Mouse (Mus musculus): ENCODE measurements around the gene Frmd4b. TPM values are rescaled to one million over a fixed set of nuclear protein-coding genes. Genes with fewer than 3 reads are reported as not detected.
"Not testable (repeated sequence)": the region's sequence is repeated elsewhere in the genome, so short reads cannot be mapped to it uniquely, and the experiment has no call there.

Gene Frmd4b
- polyA plus RNA-seq, 1 experiment from 2014 or later: 16.5 TPM

GRCm38 (mm10) chr6:97392912-97393311 is 224.4 kb downstream of the Frmd4b start:
- Histone ChIP-seq H3K9me3 (no peaks in the 10 kb centered on the region), H3K9ac (no peak overlapping the region), H3K36me3 (no peaks in the 10 kb centered on the region), H3K4me2 (replicated peaks) (no peak overlapping the region), H3K4me1 (peaks cover 34% of the 10 kb centered on the region), H3K27me3 (no peaks in the 10 kb centered on the region), H3K4me3 (no peak overlapping the region), H3K27ac (no peak overlapping the region)
- ATAC-seq (ENCODE audit: insufficient number of reproducible peaks, insufficient read depth, low FRiP score, low TSS enrichment): no peak
- 68% methylated on average over 3 of the region's 3 CpGs for WGBS

- H3K9me3 ChIP-seq: no peaks in the 10 kb centered on the region
- no peak for ATAC-seq (ENCODE audit: insufficient number of reproducible peaks, insufficient read depth, low FRiP score, low TSS enrichment)
- WGBS: 82% methylated on average over 6 of the region's 6 CpGs
- H3K27ac ChIP-seq: no peak overlapping the region
- H3K4me2 ChIP-seq (replicated peaks): no peak overlapping the region
- H3K36me3 ChIP-seq: no peaks in the 10 kb centered on the region
- no peak overlapping the region for H3K4me3 ChIP-seq
- H3K9ac ChIP-seq: no peak overlapping the region
- no peaks in the 10 kb centered on the region for H3K4me1 ChIP-seq
- no peaks in the 10 kb centered on the region for H3K27me3 ChIP-seq
Measured at GRCm38 (mm10) chr6:97387388-97387787, 230.0 kb downstream of the Frmd4b start.

GRCm38 (mm10) chr6:97384918-97385317 is 232.4 kb downstream of the Frmd4b start:
- Histone ChIP-seq H3K4me3 (no peak overlapping the region), H3K4me2 (replicated peaks) (no peak overlapping the region), H3K27ac (no peak overlapping the region), H3K36me3 (no peaks in the 10 kb centered on the region), H3K9me3 (no peaks in the 10 kb centered on the region), H3K9ac (no peak overlapping the region), H3K4me1 (no peaks in the 10 kb centered on the region), H3K27me3 (no peaks in the 10 kb centered on the region)
- 75% methylated on average over 5 of the region's 5 CpGs for WGBS
- no peak for ATAC-seq (ENCODE audit: insufficient number of reproducible peaks, insufficient read depth, low FRiP score, low TSS enrichment)

- no peak for ATAC-seq (ENCODE audit: insufficient number of reproducible peaks, insufficient read depth, low FRiP score, low TSS enrichment)
- Histone ChIP-seq H3K27me3 (no peaks in the 10 kb centered on the region), H3K4me3 (no peak overlapping the region), H3K36me3 (no peaks in the 10 kb centered on the region), H3K4me2 (replicated peaks) (no peak overlapping the region), H3K9ac (no peak overlapping the region), H3K27ac (no peak overlapping the region), H3K4me1 (no peaks in the 10 kb centered on the region), H3K9me3 (no peaks in the 10 kb centered on the region)
- WGBS: 86% methylated on average over 4 of the region's 4 CpGs
Measured at GRCm38 (mm10) chr6:97381275-97381674, 236.1 kb downstream of the Frmd4b start.

- Histone ChIP-seq H3K36me3 (no peaks in the 10 kb centered on the region), H3K27me3 (no peaks in the 10 kb centered on the region), H3K4me2 (replicated peaks) (no peak overlapping the region), H3K9ac (no peak overlapping the region), H3K4me1 (no peaks in the 10 kb centered on the region), H3K27ac (no peak overlapping the region), H3K4me3 (no peak overlapping the region), H3K9me3 (no peaks in the 10 kb centered on the region)
- no peak for ATAC-seq (ENCODE audit: insufficient number of reproducible peaks, insufficient read depth, low FRiP score, low TSS enrichment)
- WGBS: 40% methylated on average over 2 of the region's 2 CpGs
Measured at GRCm38 (mm10) chr6:97370947-97371346, 246.4 kb downstream of the Frmd4b start.

- Histone ChIP-seq H3K9me3 (no peaks in the 10 kb centered on the region), H3K27me3 (no peaks in the 10 kb centered on the region), H3K4me3 (no peak overlapping the region), H3K27ac (no peak overlapping the region), H3K4me1 (no peaks in the 10 kb centered on the region), H3K36me3 (no peaks in the 10 kb centered on the region), H3K4me2 (replicated peaks) (no peak overlapping the region), H3K9ac (no peak overlapping the region)
- WGBS: 72% methylated on average over 1 of the region's 1 CpGs
- ATAC-seq (ENCODE audit: insufficient number of reproducible peaks, insufficient read depth, low FRiP score, low TSS enrichment): no peak
Measured at GRCm38 (mm10) chr6:97370460-97370859, 246.9 kb downstream of the Frmd4b start.

GRCm38 (mm10) chr6:97363846-97364245 is 253.5 kb downstream of the Frmd4b start:
- Histone ChIP-seq H3K4me3 (no peak overlapping the region), H3K9me3 (no peaks in the 10 kb centered on the region), H3K4me2 (replicated peaks) (no peak overlapping the region), H3K27me3 (no peaks in the 10 kb centered on the region), H3K4me1 (no peaks in the 10 kb centered on the region), H3K36me3 (no peaks in the 10 kb centered on the region), H3K27ac (no peak overlapping the region), H3K9ac (no peak overlapping the region)
- ATAC-seq (ENCODE audit: insufficient number of reproducible peaks, insufficient read depth, low FRiP score, low TSS enrichment): no peak
- 91% methylated on average over 2 of the region's 2 CpGs for WGBS

- not testable (repeated sequence) for H3K27ac ChIP-seq; ATAC-seq (ENCODE audit: insufficient number of reproducible peaks, insufficient read depth, low FRiP score, low TSS enrichment); H3K27me3 ChIP-seq; H3K9me3 ChIP-seq; H3K4me2 ChIP-seq (replicated peaks); H3K36me3 ChIP-seq; H3K9ac ChIP-seq; H3K4me3 ChIP-seq
- H3K4me1 ChIP-seq: peaks cover 25% of the 10 kb centered on the region
- WGBS: 75% methylated on average over 4 of the region's 4 CpGs
Measured at GRCm38 (mm10) chr6:97357606-97358005, 259.7 kb downstream of the Frmd4b start.

GRCm38 (mm10) chr6:97356612-97357011 is 260.7 kb downstream of the Frmd4b start:
- 47% methylated on average over 7 of the region's 7 CpGs for WGBS
- ATAC-seq (ENCODE audit: insufficient number of reproducible peaks, insufficient read depth, low FRiP score, low TSS enrichment): no peak

GRCm38 (mm10) chr6:97355141-97355540 is 262.2 kb downstream of the Frmd4b start:
- WGBS: 10% methylated on average over 8 of the region's 8 CpGs
- no peaks in the 10 kb centered on the region for H3K27me3 ChIP-seq
- 0 out of 2 replicates have a peak, but pooled peaks have one; percentile 7 for ATAC-seq (ENCODE audit: insufficient number of reproducible peaks, insufficient read depth, low FRiP score, low TSS enrichment)
- no peak overlapping the region for H3K9ac ChIP-seq
- no peaks in the 10 kb centered on the region for H3K9me3 ChIP-seq
- no peak overlapping the region for H3K4me3 ChIP-seq
- peaks cover 29% of the 10 kb centered on the region for H3K4me1 ChIP-seq
- no peaks in the 10 kb centered on the region for H3K36me3 ChIP-seq
- H3K27ac ChIP-seq: no peak overlapping the region
- no peak overlapping the region for H3K4me2 ChIP-seq (replicated peaks)

More at GRCm38 (mm10) chr6:97356612-97357011, 260.7 kb downstream of the Frmd4b start:
- peaks cover 28% of the 10 kb centered on the region for H3K4me1 ChIP-seq
- no peaks in the 10 kb centered on the region for H3K27me3 ChIP-seq
- H3K4me3 ChIP-seq: no peak overlapping the region
- no peak overlapping the region for H3K27ac ChIP-seq
- H3K4me2 ChIP-seq (replicated peaks): no peak overlapping the region
- no peaks in the 10 kb centered on the region for H3K9me3 ChIP-seq
- no peaks in the 10 kb centered on the region for H3K36me3 ChIP-seq
- H3K9ac ChIP-seq: no peak overlapping the region

- Histone ChIP-seq H3K4me3 (peak overlapping the region; percentile 15; the same call in 1 of the 2 replicates), H3K9ac (no peak overlapping the region), H3K9me3 (no peaks in the 10 kb centered on the region), H3K4me1 (peaks cover 38% of the 10 kb centered on the region), H3K27me3 (no peaks in the 10 kb centered on the region), H3K4me2 (replicated peaks) (peak overlapping the region; percentile 25), H3K27ac (no peak overlapping the region), H3K36me3 (no peaks in the 10 kb centered on the region)
- ATAC-seq (ENCODE audit: insufficient number of reproducible peaks, insufficient read depth, low FRiP score, low TSS enrichment): no peak
- WGBS: 10% methylated on average over 5 of the region's 5 CpGs
Measured at GRCm38 (mm10) chr6:97353933-97354332, 263.4 kb downstream of the Frmd4b start.

GRCm38 (mm10) chr6:97353371-97353770 is 264.0 kb downstream of the Frmd4b start:
- Histone ChIP-seq H3K4me1 (peaks cover 38% of the 10 kb centered on the region), H3K27me3 (no peaks in the 10 kb centered on the region), H3K4me3 (no peak overlapping the region), H3K27ac (no peak overlapping the region), H3K36me3 (no peaks in the 10 kb centered on the region), H3K9ac (no peak overlapping the region), H3K9me3 (no peaks in the 10 kb centered on the region), H3K4me2 (replicated peaks) (peak overlapping the region; percentile 25)
- ATAC-seq (ENCODE audit: insufficient number of reproducible peaks, insufficient read depth, low FRiP score, low TSS enrichment): no peak
- 36% methylated on average over 6 of the region's 6 CpGs for WGBS
